Mouse (Mus musculus): ENCODE data around the gene Gm1043.

Gm1043 gene

GRCm38 (mm10) chr5:37212938-37213708, 128.0 kb downstream of the Gm1043 start:
- no peak for DNase-seq

GRCm38 (mm10) chr5:37213709-37214103, 128.5 kb downstream of the Gm1043 start:
- no peak for DNase-seq

DNA sequence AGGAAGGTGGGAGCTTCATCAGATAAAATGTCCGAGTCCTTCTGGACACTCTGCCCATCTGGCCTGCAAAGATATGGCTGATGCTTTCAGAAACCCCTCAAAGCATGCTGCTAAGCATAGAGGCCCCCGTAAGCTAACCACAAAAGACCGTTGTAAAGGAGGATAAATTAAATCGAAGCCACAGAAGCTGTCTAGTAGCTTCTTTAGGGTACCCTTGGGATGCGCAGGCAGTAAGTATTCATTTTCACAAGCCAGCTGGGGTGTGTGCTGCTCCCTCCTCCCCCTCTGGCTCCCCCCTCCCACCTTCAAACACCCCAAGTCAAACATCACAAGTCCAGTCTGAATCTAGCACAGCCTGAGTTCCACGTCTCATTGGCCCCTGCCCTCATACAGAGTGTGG, 129.4 kb downstream of the Gm1043 start:
- no peak for DNase-seq

DNA sequence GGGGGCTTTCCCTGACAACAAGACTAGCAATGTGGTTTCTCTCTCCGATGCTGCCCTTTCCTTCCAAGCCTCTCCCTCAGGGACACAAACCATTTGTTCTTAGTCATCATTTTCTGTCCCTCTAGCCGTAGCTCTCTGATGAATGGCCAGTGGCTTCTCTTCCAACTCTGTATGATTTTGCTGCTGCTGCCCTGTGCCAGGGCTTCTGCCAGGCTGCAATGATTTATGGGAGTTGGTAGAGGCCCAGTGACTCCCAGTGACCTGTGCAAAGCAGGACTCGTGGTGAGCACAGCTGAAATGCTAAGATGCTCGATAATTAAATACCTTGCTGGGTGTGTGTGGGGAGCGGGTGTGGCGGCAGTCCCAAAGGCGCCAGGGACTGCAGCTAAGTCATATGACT, 130.1 kb downstream of the Gm1043 start:
- no peak for DNase-seq

DNA sequence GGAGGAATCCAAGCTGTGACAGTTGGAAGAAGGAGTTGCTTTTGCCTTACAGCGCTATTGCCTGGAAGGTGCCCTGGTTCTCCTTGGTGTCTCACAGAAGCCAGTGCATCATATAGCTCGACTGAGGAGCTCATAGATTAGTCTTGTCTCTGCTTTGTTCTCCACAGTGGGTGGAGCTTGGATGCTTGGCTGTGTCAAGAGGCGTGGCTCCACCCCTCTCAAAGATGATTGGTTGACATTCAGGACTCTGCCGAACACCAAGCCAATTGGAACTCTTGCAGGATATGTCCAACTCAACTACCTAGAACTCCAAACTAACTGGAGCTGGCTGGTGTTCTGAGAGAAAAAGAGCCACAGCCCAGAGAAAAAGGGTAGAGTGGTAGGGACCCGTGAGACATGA, 134.4 kb downstream of the Gm1043 start:
- DNase-seq = no peak

GRCm38 (mm10) chr5:37220575-37220974, 135.4 kb downstream of the Gm1043 start:
- no peak for DNase-seq

GRCm38 (mm10) chr5:37221563-37221962, 136.4 kb downstream of the Gm1043 start:
- no peak for DNase-seq

DNA sequence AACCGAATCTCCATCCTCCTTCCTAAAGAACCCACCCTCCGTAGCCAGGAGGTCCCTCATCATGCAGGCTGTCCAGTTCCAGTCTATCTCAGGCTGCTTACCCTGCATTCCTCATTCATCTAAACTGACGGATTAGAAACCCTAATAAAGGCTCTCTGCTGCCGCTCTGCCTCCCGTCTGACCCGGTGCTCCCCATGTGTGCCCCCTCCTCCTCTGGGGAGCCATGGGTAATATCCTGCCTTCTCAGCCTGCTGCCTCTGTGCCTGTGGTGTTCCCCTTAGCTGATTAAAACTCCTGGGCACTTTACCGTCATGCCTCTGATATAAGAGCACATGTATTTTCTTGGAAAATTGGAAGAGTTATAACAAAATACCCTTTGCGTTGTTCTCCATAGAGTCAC, 137.1 kb downstream of the Gm1043 start:
- DNase-seq = no peak

DNA sequence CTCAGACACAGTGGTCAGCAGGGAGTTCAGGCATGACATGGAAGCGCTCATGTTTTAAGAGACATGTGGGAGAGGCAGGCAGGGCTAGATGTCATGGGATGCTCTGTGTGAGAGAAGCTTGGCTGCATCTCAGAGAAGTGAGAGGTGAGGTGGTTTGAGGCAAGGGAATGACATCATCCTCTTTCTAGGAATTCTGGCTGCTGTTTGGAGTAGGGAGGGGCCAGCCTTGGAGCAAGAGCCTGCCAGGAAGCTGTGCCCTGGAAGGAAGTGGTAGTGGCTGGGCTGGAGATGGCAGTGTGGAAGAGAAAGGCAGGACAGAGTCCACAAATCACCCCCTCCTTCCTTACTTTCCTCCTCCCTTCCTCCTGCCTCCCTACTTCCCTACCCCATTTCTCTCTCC, 140.5 kb downstream of the Gm1043 start:
- no peak for DNase-seq

DNA sequence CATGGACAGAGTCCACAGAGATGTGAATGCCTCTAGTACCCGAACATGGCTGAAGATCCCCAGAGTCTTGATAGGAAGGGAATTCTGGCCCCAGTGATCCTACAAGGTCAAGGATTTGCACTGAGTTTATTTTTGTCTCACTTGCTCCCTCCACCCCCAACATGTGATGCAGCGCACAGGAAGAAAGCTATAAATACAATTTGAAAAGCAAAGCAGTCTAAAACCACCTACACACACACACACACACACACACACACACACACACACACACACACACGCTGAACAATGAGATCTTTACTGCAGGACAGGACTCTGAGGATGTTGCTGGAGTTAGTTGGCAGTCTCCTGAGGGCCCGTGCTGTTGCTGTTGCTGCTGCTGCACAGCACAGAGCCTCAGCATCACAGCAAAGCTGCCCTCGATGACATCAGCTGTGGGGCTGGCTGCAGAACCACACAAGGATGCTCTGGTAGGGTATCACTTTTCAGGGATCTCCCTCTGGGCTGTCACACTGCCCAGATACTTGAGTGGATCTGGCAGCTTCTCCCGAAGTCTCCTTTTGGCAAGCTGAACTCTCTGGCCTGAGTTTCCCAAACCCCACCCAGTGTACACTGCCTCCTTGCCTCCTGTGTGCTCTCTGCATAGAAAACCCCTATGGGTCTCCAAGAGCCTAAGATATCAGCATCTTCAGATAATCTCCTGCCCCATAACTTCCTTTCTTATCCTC, 142.9 kb downstream of the Gm1043 start:
- no peak for DNase-seq

DNA sequence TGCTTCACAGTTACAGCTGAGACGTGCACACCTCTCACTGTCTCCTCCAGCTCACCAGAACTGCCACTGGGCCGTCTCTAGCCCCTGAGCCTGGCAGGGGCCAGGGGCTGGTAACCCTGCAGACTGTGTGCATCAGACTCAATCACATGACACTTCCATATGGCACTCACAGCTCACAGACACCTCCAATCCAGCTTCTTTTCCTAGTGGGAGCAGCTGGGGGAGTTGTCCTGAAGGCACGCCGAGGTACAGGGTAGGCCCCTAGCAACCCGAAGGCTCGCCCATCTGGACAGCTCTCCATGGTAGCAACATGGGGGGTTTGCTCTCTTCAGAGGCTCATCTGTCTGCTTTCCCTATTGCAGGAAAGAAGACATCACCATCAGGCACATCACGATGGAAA, 143.7 kb downstream of the Gm1043 start:
- no peak for DNase-seq

DNA sequence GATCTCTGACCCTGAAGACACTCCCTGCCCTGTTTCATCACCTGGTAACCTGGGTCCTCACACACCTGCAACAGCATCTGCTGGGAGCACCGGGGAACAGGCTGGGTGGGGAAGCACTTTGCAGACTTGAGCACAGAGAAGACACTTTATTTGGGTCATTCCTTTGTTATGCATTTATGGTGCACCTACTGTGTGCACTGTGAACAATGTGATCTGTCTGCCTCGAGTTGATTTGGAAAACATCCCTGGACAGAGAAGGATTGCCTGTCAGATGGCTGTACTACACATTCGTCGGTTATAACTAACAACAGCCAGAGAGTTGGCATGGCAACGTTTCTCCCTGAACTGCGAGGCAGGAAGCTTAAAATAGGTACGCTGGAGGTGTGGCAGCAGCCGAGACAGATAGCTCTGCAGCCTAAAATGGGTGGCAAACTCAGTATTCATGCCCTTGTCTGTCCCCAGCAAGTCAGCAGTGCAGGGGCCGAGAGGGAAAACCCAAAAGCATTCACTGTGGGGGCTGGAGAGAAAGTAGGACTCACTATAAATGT, 147.9 kb downstream of the Gm1043 start:
- no peak for DNase-seq

DNA sequence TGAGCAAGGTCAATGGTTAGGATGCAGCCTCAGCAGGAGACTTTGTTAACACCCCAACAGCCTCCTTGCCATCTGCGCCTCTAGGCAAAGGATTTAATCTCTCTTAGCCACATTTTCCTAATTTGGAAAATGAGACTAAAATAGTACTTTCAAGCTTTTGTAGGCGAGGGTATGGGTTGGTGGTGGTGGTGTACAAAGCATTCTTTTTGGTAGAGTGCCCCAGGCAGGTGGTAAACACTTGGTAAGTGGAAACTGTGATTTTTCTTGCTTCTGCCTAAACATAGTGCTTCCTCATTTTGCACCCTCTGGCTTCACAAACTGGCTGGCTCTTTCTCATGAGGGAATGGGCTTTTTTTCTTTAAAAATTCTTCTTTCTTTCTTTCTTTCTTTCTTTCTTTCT, 153.5 kb downstream of the Gm1043 start:
- DNase-seq = no peak

- no peak for DNase-seq
These were observed 155.4 kb downstream of the Gm1043 start for GRCm38 (mm10) chr5:37240550-37240949.

GRCm38 (mm10) chr5:37241224-37241623, 156.1 kb downstream of the Gm1043 start:
- DNase-seq = no peak

DNA sequence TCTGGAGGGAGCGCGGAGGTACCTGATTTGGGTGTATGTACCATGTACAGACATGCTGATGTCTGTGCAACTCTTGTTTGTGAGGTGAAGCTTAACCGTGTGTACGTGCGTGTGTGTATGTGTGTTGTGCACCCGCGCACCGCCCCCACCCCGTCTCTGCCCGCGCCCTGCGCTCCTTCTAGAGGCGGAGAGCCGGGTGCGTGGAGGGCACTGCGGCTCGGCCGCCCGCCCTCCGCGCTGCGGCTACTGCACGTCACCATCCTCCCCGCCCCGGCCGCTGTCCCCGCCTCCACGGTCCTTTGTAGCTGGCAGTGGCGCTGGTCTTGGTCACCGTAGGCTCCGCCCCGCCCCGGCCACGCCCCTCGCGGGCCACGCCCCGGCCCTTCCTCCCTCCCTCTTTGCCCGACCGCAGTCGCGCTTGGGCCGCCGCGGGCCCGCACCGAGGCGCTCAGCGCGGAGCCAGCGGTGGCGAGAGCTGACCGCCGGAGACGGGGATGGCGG, 156.5 kb downstream of the Gm1043 start, which contains the start of gene Crmp1:
Crmp1 (plus strand) TSS at position 290 of the 501 bp plus-strand sequence.
- no peak for DNase-seq

DNA sequence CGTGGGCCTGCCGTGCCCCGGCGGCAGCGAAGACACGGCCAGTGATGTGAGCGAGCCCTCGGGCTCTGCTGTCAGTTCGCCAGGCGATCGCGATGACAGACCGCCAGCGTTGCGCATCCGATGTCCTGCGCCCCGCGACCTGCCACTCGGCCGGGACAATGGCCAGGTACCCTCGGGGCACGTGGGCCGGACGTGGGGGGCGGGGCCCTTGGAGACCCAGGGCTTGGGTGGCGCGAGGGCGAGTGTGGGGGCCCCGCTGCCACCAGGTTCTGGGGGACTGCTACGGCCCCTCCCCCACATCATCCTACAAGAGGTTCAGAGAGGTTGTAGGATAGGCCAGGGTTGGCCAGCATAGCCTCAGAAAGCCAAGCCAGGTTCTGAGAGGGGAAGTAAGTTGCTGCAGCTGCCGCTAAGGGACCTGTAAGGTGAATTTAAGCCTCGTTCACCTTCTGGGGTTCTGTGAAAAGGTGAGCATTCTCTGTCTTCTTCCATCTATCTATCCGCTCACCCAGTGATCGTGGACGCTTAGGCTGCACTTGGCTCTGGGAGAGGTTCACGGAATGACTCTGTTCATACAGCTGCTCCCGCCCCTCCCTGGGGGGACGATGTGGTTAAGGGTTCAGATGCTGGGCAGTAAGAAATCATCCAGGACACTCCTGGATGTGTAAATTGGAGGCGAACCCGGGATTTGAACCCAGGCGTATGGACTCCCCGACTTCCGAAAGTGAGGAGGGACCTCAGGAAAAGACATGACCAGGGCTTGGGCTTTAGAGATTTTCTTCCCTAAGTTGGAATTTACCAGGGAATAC, 157.4 kb downstream of the Gm1043 start:
- no peak for DNase-seq

DNA sequence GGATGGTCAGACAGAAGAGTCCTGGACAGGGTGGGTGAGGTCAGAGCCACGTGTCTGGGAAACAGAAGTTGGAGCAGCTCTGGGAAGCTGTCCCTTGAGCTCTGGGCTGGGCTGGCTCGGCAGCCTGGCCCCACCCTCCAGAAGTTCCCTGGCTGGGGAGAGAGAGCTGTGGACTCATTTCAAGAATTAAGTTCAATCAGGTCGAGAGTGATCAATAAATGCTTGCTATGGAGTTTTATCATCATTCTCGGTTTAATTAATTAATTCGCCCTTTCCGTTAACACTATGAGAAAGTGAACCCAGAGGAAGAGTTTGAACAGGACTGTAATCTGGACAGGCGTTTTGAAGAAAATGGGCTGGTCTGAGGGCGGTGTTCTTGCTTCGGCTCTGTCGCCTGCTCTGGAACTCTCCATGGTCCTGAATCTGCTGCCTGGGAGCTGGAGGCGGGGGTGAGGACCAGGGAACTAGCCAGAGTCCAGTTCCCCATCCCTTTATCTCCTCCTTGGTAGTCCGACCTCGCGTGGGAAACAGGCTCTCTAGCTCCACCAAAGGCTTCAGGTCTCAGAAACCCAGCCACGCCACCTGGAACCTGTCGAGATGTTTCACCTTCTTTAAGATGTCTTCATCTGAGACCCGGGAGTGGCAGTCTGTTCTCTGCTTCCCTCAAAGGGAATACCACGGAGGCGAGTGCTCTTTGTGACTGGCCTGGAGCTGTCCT, 158.2 kb downstream of the Gm1043 start:
- peak; percentile 52 for DNase-seq

DNA sequence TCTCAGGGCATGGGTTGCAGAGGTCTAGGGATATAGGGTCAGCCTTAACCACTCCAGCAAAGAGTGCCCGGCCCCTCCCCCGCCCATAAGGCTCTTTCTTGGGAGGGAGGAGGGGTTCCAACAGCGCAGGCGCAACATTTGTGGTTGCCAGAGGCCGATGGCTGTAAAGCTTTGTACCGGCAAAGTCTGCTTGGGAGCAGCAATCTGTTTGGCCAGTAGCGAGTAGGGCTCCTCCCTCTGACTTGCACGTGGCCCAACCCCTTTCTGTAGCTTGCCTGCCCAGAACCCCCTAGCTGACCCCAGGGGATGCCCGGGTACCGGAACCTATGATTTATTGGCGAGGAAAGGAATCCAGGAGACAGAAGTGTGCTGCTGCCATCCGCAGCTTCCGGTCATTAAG, 159.0 kb downstream of the Gm1043 start:
- no peak for DNase-seq

DNA sequence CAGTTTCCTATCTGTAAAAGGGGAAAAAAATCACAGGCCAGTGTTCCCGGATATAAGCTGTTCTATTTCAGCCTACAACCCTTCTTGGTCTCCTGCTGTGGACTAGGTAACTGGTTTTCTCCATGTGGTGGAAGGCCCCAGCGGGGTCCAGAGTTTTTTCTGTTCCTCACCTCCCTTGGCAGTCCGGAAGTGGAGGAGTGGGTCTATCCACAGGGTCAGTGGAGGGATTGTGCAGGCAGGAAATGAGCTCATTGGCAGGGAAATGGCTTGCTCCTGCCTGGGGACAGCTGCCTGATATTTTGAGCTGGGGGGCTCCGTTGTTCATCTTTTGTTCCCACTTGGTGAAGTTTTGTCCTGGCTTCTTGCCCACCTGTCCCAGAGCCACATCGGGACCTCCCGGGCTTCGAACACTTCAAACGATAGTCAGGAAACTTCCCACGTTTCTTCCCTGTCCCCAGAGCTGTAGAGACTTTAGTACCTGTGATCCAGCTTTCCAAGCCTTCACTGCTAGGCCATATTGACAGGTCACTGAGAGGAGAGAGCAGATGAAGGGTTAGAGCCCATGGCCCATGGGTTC, 159.6 kb downstream of the Gm1043 start:
- DNase-seq = no peak

DNA sequence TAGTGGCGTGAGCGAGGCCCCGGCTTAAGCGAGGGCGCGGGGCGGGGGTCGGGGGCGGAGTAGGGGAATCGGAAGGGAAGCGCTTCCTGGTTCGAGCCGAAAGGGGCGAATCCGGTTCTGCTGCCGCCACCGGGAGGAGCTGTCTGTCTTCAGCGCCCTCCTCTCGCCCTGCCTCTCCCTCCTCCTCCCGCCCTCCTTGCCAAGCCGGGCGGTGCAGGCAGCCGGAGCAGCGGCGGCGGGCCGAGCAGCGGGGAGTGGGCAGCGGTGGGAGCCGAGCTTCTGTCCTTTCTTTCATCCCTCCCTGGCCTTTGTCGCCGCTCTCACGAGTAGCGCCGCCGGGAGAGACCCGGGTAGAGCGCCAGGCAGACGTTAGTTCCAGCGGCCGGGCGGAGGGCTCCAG, 160.5 kb downstream of the Gm1043 start:
- DNase-seq = no peak
